Mouse (Mus musculus) bone marrow macrophage, adult 2 months (primary cell): ENCODE results near the gene Itga2b.

Experiments used
- CTCF ChIP-seq: IDR thresholded peaks from 2 replicates; pipeline ENCODE4 v1.5.1; 2012; ENCODE audit warnings: low read depth, mild to moderate bottlenecking, low read length, moderate library complexity
- POLR2A ChIP-seq: IDR thresholded peaks from 2 replicates; pipeline ENCODE4 v1.6.1; 2012; ENCODE audit warnings: mild to moderate bottlenecking, low read depth, low read length, borderline replicate concordance

DNA sequence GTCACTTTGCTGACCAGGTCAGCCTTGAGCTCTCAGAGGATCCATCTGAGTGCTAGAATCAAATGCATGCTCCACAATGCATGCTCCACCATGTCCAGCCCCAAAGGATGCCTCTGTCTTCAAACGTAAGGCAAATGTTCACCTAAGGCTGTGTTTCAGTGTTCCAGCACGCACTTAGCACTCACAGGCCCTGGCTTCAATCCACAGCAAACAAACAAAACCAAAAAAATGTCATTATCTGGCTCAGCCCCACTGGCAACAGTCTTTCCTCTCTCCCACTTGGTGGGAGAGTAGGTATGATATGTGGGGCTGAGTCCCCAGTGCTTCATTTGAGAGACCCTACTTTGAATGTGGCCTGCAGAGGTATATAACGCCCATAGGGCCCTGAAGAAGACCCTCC, 58.9 kb downstream of the Itga2b start:
- TF ChIP-seq CTCF (no peak), POLR2A (no peak)
